Mouse (Mus musculus): ENCODE data around the gene Atl3.

Atl3 gene

DNA sequence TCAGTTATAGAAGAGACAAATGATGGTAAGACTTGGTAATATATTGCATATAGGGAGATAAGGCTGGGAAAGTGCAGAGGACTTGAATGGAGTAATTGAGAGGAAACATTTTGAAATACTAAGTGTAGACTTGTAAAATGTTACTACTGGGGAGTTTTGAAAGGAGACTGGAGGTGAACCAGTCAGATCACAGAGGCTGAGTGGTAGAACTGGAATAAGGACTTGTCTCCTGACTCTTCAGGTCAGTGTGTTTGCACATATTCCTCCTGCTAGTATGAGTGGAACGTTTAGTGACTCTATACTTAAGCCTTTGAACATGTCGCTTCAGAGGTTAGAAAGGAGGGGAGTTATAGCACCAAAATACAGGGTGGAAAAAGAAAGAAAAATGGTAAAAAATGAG is 8.6 kb downstream of the Atl3 start:
- DNase-seq: no peak

GRCm38 (mm10) chr19:7506321-7506720 is 12.5 kb downstream of the Atl3 start:
- no peak for DNase-seq

DNA sequence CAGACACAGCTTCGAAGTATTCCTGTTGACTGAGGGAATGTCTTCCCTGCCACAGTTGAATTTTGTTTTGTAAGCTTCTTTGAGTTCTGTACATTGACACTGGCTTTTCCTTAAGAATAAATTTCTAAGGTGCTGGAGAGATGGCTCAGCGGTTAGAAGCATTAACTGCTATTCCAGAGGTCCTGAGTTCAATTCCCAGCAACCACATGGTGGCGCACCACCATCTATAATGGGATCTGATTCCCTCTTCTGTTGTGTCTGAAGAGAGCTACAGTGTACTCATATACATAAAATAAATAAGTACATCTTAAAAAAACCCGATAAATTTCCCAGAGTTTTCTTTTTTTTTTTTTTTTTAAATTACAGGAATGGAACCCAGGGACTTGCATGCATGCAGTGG is 14.2 kb downstream of the Atl3 start:
- no peak for DNase-seq

- DNase-seq: no peak
Observed at GRCm38 (mm10) chr19:7516437-7516836, 22.6 kb downstream of the Atl3 start.

- DNase-seq: no peak
Observed at GRCm38 (mm10) chr19:7521619-7522018, 27.8 kb downstream of the Atl3 start.

DNA sequence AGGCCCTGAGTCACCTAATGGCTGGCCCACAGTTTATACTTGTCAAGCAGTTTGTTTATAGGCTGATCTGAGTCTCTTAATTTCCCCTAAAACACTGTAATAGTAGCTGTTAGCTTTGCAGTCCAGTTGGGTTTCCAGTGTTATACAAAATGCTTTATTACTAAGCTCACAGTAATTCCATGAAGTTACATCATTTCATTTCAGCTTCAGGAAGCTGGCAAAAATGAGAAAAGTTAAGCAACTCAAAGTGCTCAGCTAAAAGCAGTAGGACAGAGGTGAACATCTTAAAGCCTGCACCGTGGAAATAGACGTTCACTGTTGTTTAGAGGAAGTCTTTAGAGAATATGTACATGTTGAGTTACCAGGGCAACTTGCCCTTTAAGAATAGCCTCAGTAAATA is 29.0 kb downstream of the Atl3 start:
- DNase-seq: no peak

GRCm38 (mm10) chr19:7523292-7523691 is 29.5 kb downstream of the Atl3 start:
- no peak for DNase-seq

GRCm38 (mm10) chr19:7523781-7524180 is 29.9 kb downstream of the Atl3 start:
- no peak for DNase-seq

DNA sequence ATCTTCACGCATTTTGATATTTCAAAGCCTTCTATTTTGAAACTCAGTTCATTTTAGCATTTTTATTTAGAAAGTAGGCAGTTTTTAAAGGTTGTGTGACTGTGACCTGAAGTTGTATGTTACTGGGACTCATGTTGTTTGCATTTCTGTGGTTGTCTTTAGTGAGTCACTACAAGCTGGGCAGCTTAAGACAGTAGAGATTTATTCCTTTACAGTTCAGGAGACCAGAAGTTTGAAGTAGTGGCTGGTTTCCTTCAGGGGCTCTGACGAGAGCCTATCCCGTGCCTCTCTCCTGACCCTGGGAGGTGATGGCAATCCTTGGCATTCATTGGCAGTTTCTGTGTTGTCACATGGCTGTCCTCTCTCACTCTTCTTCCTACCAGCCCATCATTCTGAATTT is 31.0 kb downstream of the Atl3 start:
- DNase-seq: no peak

GRCm38 (mm10) chr19:7528639-7529428 is 35.0 kb downstream of the Atl3 start:
- peak; percentile 22 for DNase-seq

DNA sequence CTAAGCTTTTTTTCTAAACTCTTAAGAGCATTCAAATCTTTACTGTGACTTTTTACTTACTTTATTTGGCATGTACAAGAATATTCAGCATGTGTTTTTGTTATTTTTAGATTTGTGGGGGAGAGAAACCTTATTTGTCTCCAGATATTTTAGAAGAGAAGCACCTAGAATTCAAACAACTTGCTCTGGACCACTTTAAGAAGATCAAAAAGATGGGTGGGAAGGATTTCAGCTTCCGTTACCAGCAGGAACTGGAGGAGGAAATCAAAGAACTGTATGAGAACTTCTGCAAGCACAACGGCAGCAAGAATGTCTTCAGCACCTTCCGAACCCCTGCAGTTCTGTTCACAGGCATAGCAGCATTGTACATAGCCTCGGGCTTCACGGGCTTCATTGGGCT is 38.1 kb downstream of the Atl3 start:
- no peak for DNase-seq

- DNase-seq: no peak
Observed at GRCm38 (mm10) chr19:7533891-7534290, 40.1 kb downstream of the Atl3 start.

GRCm38 (mm10) chr19:7548924-7549323 is 55.1 kb downstream of the Atl3 start:
- DNase-seq: no peak

DNA sequence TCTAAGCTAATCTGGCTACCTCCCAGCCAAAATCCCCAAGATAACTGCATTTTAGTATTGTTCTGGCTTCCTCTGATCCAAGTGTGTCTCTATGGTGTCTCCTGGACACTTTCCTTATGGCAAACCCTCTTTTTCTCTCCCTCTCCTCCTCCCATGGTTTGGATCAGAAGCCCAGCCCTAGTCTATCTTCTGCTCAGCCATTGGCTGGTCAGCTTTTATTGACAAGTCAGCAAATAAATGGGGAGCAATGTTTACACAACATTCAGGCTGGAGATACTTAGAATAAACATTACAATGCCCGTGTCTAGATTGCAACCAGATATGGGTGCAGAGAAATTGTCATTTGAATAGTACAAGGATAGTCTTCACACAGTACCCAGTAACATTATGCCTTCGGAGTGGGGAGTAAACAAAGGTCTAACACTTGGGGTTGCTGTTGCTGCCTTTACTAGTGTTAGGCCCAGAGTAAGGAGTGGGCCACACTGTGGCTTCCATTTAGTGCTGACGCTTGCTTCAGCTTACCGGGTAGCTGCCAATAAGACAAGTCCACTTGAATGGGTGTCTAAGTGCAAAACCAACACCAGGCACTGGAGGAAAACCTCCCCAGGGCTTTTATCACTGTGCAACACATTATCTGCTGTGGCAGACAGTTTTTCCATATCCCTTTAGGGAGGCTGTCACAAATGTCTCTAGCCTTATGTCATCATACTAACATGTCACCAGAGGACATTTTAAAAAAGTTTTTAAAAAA is 57.9 kb downstream of the Atl3 start:
- DNase-seq: no peak

- DNase-seq: no peak
Observed at GRCm38 (mm10) chr19:7552301-7552673, 58.4 kb downstream of the Atl3 start.

DNA sequence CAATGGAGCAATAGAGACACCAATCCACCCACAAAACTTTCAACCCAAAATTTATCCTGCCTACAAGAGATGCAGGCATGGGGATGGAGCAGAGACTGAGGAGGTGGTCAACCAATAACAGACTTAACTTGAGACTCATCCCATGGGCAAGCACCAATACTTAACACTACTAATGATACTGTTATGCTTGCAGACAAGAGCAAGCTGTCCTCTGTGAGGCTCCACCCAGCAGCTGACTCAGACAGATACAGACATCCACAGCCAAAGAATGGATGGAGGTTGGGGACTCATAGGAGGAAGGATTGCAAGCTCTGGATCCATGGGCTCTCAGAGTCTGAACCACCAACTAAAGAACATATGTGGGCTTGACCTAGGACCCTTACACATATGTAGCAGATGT is 59.6 kb downstream of the Atl3 start:
- DNase-seq: no peak

DNA sequence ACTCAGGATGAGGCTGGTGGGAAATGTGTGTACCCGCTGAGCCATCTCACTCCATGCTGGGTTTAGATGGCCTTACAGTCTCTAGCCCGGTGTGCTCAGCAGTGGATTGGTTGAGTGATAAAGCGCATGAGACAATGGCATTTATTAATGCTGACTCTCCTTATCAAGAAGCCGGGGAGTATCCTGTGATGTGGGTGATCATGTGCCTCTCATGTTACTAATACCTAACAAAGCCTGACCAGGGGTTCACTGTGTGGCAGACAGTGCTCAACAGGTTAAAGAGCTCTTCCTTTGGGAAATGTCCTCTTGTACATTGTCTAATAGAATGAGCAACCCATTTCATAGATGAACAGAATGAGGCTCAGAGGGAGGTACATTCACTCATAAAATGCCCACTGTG is 61.0 kb downstream of the Atl3 start:
- no peak for DNase-seq

DNA sequence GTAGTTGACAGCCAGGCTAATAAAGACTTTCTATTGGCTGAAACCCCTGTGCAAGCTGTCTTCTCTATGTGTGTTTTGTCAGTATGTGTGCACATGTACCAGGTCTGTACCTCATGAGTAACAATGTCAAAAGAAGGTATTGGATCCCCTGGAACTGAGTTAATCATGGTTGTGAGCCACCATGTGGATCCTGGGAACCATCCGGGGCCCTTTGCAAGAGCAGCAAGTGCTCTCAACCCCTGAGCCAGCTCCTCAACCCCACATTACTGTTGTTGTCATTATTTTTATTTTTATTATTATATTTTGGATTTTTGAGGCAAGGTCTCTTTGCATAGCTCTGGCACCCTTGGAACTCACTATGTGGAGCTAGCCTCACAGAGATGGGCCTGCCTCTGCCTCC is 62.8 kb downstream of the Atl3 start:
- DNase-seq: no peak

GRCm38 (mm10) chr19:7557328-7557822 is 63.5 kb downstream of the Atl3 start, which contains the start of gene Pla2g16:
TSS of gene Pla2g16 (plus strand) at chr19:7557459.
- peak; percentile 80 for DNase-seq

- DNase-seq: no peak
Observed at GRCm38 (mm10) chr19:7557844-7558243, 64.0 kb downstream of the Atl3 start.

DNA sequence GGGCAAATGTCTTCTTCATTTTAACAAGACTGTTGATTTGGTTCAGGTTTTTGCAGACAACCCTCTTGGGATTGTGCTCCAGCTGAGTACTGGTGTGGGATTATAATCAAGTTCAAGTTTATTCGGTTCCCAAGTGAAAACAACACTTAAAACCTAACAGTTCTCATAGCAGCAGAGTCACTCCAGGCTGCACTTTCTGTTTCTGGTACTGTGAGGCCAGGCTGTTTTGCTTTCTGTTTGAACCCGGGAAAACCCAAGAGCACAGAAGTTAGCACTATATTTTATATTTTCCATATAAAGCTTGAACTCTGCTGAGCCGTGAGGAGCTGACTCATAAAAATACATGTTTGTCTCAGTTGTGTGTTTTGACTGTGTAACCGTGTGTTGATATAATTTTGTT is 64.8 kb downstream of the Atl3 start:
- DNase-seq: no peak

DNA sequence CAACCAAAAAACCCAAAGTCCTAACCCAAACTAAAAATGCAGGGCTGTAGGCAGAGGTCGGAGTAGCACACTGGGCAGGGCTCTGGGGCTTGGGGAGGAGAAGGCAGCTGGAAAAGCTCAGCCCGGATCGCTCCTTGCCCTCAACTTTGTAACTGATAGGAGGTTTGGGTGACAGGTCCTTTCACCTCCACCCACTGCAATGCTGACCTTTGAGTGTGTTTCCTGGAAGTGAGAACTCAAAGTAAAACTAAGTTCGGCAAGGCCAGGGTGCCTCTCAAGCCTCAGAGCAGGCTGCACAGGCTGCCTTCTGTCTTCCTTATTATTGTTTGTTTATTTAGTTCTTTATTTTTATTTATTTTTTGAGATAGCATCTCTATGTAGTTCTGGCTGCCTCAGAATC is 66.1 kb downstream of the Atl3 start:
- no peak for DNase-seq

GRCm38 (mm10) chr19:7561456-7561855 is 67.6 kb downstream of the Atl3 start:
- no peak for DNase-seq

GRCm38 (mm10) chr19:7562601-7563129 is 68.8 kb downstream of the Atl3 start:
- DNase-seq: no peak

Data from kidney, adult 11 months (tissue).